Mouse (Mus musculus) heart, embryonic 13.5 days (tissue): ENCODE results near the gene Mrps23. TPM values are rescaled to one million over a fixed set of nuclear protein-coding genes. Genes with fewer than 3 reads are reported as not detected.

Source experiments
- ATAC-seq: fragments of 200-750 bp; cut with Nextera tagmentation; 2 replicates; pipeline ENCODE4 v1.8.0; 2017; ENCODE audit warnings: moderate TSS enrichment; ENCODE audit not compliant: insufficient number of reproducible peaks, low FRiP score, low TSS enrichment; ENCODE audit errors: extremely low read depth
- H3K27ac ChIP-seq: fragments of 300-500 bp; sonication (generic); replicated peaks from 2 replicates; pipeline ENCODE4 v1.5.1; 2015; ENCODE audit warnings: moderate library complexity, mild to moderate bottlenecking, inconsistent platforms
- H3K27me3 ChIP-seq: fragments of 300-500 bp; sonication (generic); replicated peaks from 2 replicates; pipeline ENCODE4 v1.6.1; 2015; ENCODE audit warnings: mild to moderate bottlenecking, inconsistent platforms
- H3K36me3 ChIP-seq: fragments of 300-500 bp; sonication (generic); 2 replicates; pipeline ENCODE4 v1.6.1; 2015; ENCODE audit warnings: mild to moderate bottlenecking, inconsistent platforms
- H3K4me1 ChIP-seq: fragments of 300-500 bp; sonication (generic); 2 replicates; pipeline ENCODE4 v1.6.1; 2015; ENCODE audit warnings: inconsistent platforms
- H3K4me2 ChIP-seq: fragments of 300-500 bp; sonication (generic); 2 replicates; pipeline ENCODE4 v1.6.1; 2015; ENCODE audit warnings: inconsistent platforms, mild to moderate bottlenecking, moderate library complexity
- H3K4me3 ChIP-seq: fragments of 300-500 bp; sonication (generic); 2 replicates; pipeline ENCODE4 v1.5.1; 2015; ENCODE audit warnings: moderate library complexity, mild to moderate bottlenecking, inconsistent platforms
- H3K9ac ChIP-seq: fragments of 300-500 bp; sonication (generic); 2 replicates; pipeline ENCODE4 v1.6.1; 2015; ENCODE audit warnings: inconsistent platforms, mild to moderate bottlenecking, moderate library complexity
- H3K9me3 ChIP-seq: fragments of 300-500 bp; sonication (generic); 2 replicates; pipeline ENCODE4 v1.6.1; 2016; ENCODE audit warnings: inconsistent platforms
- WGBS: fragments of 180-500 bp; shearing (Covaris S2); methylation state at CpG from one replicate; pipeline ENCODE4 v1.1.7; 2015; ENCODE audit warnings: mixed read lengths; 5-methylcytosine and 5-hydroxymethylcytosine counted together
- polyA plus RNA-seq: library from polyadenylated mRNA; unstranded; fragments of >200 nt; fragmentation: Nextera tagmentation; extraction: Ambion mirVana; gene quantifications from 2 replicates; pipeline ENCODE4 v1.2.1, GENCODE M21; 2015

Mrps23 gene
- polyA plus RNA-seq, 1 experiment from 2014 or later, result 76.0 TPM

- no peak overlapping the region for H3K4me3 ChIP-seq
- H3K27ac ChIP-seq, result peak overlapping the region; percentile 64; the same call in 1 of the 2 replicates
- H3K36me3 ChIP-seq, result no peaks in the 10 kb centered on the region
- no peaks in the 10 kb centered on the region for H3K9me3 ChIP-seq
- H3K4me1 ChIP-seq, result peaks cover 53% of the 10 kb centered on the region
- no peaks in the 10 kb centered on the region for H3K27me3 ChIP-seq
- WGBS, result 51% methylated on average over 7 of the region's 7 CpGs
- H3K9ac ChIP-seq, result peak overlapping the region; percentile 38; the same call in 1 of the 2 replicates
- H3K4me2 ChIP-seq, result no peak overlapping the region
- ATAC-seq, result no peak
These were observed 49.5 kb downstream of the Mrps23 start for GRCm38 (mm10) chr11:88253514-88254167.

- Histone ChIP-seq H3K9ac (no peak overlapping the region), H3K4me3 (no peak overlapping the region), H3K36me3 (0 out of 2 replicates have a peak, but pooled peaks cover 4% of the 10 kb centered on the region), H3K9me3 (peaks cover 7% of the 10 kb centered on the region; the same call in 1 of the 2 replicates), H3K4me2 (no peak overlapping the region), H3K27ac (no peak overlapping the region), H3K4me1 (peaks cover 26% of the 10 kb centered on the region), H3K27me3 (no peaks in the 10 kb centered on the region)
- 74% methylated on average over 4 of the region's 4 CpGs for WGBS
- ATAC-seq, result no peak
These were observed 53.5 kb downstream of the Mrps23 start for GRCm38 (mm10) chr11:88257700-88258099.

GRCm38 (mm10) chr11:88258212-88258611, 54.0 kb downstream of the Mrps23 start:
- 70% methylated on average over 4 of the region's 4 CpGs for WGBS
- H3K9ac ChIP-seq, result no peak overlapping the region

GRCm38 (mm10) chr11:88260463-88260862, 56.3 kb downstream of the Mrps23 start:
- H3K27ac ChIP-seq, result peak overlapping the region; percentile 48
- H3K36me3 ChIP-seq, result 0 out of 2 replicates have a peak, but pooled peaks cover 4% of the 10 kb centered on the region
- no peak overlapping the region for H3K9ac ChIP-seq
- peaks cover 7% of the 10 kb centered on the region; the same call in 1 of the 2 replicates for H3K9me3 ChIP-seq
- peak overlapping the region; percentile 0; the same call in 1 of the 2 replicates for H3K4me2 ChIP-seq
- H3K4me3 ChIP-seq, result no peak overlapping the region
- no peak for ATAC-seq
- 23% methylated on average over 7 of the region's 7 CpGs for WGBS
- no peaks in the 10 kb centered on the region for H3K27me3 ChIP-seq
- H3K4me1 ChIP-seq, result peaks cover 11% of the 10 kb centered on the region

More at GRCm38 (mm10) chr11:88258212-88258611, 54.0 kb downstream of the Mrps23 start:
- peaks cover 7% of the 10 kb centered on the region; the same call in 1 of the 2 replicates for H3K9me3 ChIP-seq
- no peaks in the 10 kb centered on the region for H3K27me3 ChIP-seq
- peaks cover 21% of the 10 kb centered on the region for H3K4me1 ChIP-seq
- ATAC-seq, result no peak
- no peak overlapping the region for H3K27ac ChIP-seq
- H3K36me3 ChIP-seq, result 0 out of 2 replicates have a peak, but pooled peaks cover 4% of the 10 kb centered on the region
- no peak overlapping the region for H3K4me2 ChIP-seq
- H3K4me3 ChIP-seq, result no peak overlapping the region

Other genes with a start within 250 kb of the Mrps23 start
- 19.1 and 19.7 TPM in 2 replicates for gene Dynll2, start 216.9 kb upstream of the Mrps23 start, polyA plus RNA-seq
- 170 and 175 TPM in 2 replicates for gene Srsf1, start 157.0 kb upstream of the Mrps23 start, polyA plus RNA-seq
- gene Vezf1, start 136.1 kb upstream of the Mrps23 start, polyA plus RNA-seq, result 21.9 and 22.1 TPM in 2 replicates
- gene Cuedc1, start 106.3 kb upstream of the Mrps23 start, polyA plus RNA-seq, result 16.8 and 18.1 TPM in 2 replicates
- gene Ccdc182, start 89.7 kb downstream of the Mrps23 start, polyA plus RNA-seq, result 0.11 TPM in 1 of 2 replicates, not detected in the other